Mouse (Mus musculus) hindbrain, embryonic 16.5 days (tissue): ENCODE measurements around the gene Ndufs3. TPM values are rescaled to one million over a fixed set of nuclear protein-coding genes. Genes with fewer than 3 reads are reported as not detected.

Source experiments
- ATAC-seq: fragments of 200-750 bp; cut with Nextera tagmentation; 2 replicates; pipeline ENCODE4 v1.8.0; 2017; ENCODE audit warnings: moderate TSS enrichment, moderate library complexity
- H3K27ac ChIP-seq: fragments of 300-500 bp; sonication (generic); 2 replicates; pipeline ENCODE4 v1.5.1; 2014; ENCODE audit warnings: low read depth, mild to moderate bottlenecking, control low read depth, low read length, moderate library complexity
- H3K27me3 ChIP-seq: fragments of 300-500 bp; sonication (generic); replicated peaks from 2 replicates; pipeline ENCODE4 v1.6.1; 2014; ENCODE audit warnings: low read length; ENCODE audit not compliant: control insufficient read depth, insufficient read depth
- H3K36me3 ChIP-seq: fragments of 300-500 bp; sonication (generic); 2 replicates; pipeline ENCODE4 v1.6.1; 2014; ENCODE audit warnings: mild to moderate bottlenecking, low read length, moderate library complexity, mixed read lengths; ENCODE audit not compliant: control insufficient read depth, insufficient read depth
- H3K4me1 ChIP-seq: fragments of 300-500 bp; sonication (generic); 2 replicates; pipeline ENCODE4 v1.6.1; 2014; ENCODE audit warnings: low read depth, low read length; ENCODE audit not compliant: control insufficient read depth, insufficient read depth
- H3K4me2 ChIP-seq: fragments of 300-500 bp; sonication (generic); 2 replicates; pipeline ENCODE4 v1.6.1; 2014; ENCODE audit warnings: mild to moderate bottlenecking, low read length, control low read depth, moderate library complexity
- H3K4me3 ChIP-seq: fragments of 300-500 bp; sonication (generic); 2 replicates; pipeline ENCODE4 v1.5.1; 2014; ENCODE audit warnings: mild to moderate bottlenecking, low read length, control low read depth, moderate library complexity
- H3K9ac ChIP-seq: fragments of 300-500 bp; sonication (generic); 2 replicates; pipeline ENCODE4 v1.6.1; 2014; ENCODE audit warnings: low read depth, mild to moderate bottlenecking, control low read depth, low read length, moderate library complexity
- H3K9me3 ChIP-seq: fragments of 300-500 bp; sonication (generic); 2 replicates; pipeline ENCODE4 v1.6.1; 2014; ENCODE audit warnings: mild to moderate bottlenecking, low read length, moderate library complexity; ENCODE audit not compliant: control insufficient read depth
- WGBS: fragments of 180-500 bp; shearing (Covaris S2); extraction: QIAGEN DNeasy Blood & Tissue Kit; methylation state at CpG from one replicate; pipeline ENCODE4 v1.1.7; 2014; 5-methylcytosine and 5-hydroxymethylcytosine counted together
- polyA plus RNA-seq: library from polyadenylated mRNA; unstranded; fragments of >200 nt; fragmentation: Nextera tagmentation; extraction: Ambion mirVana; gene quantifications from 2 replicates; pipeline ENCODE4 v1.2.1, GENCODE M21; 2015

Ndufs3 gene
- polyA plus RNA-seq, 1 experiment from 2014 or later: 244 TPM

- peak overlapping the region; percentile 54 for H3K4me2 ChIP-seq
- H3K4me3 ChIP-seq: peak overlapping the region; percentile 49
- no peaks in the 10 kb centered on the region for H3K36me3 ChIP-seq
- H3K27ac ChIP-seq: no peak overlapping the region
- H3K9me3 ChIP-seq: no peaks in the 10 kb centered on the region
- H3K27me3 ChIP-seq: 0 out of 2 replicates have a peak, but pooled peaks cover 2% of the 10 kb centered on the region
- ATAC-seq: no peak
- WGBS: 65% methylated on average over 5 of the region's 5 CpGs
- H3K4me1 ChIP-seq: peaks cover 31% of the 10 kb centered on the region
- peak overlapping the region; percentile 71 for H3K9ac ChIP-seq
Measured at GRCm38 (mm10) chr2:90887627-90888026, 17.0 kb downstream of the Ndufs3 start.

- H3K4me2 ChIP-seq: peak overlapping the region; percentile 54
- no peaks in the 10 kb centered on the region for H3K36me3 ChIP-seq
- H3K4me3 ChIP-seq: peak overlapping the region; percentile 49
- 0 out of 2 replicates have a peak, but pooled peaks cover 2% of the 10 kb centered on the region for H3K27me3 ChIP-seq
- ATAC-seq: no peak
- peak overlapping the region; percentile 85 for H3K27ac ChIP-seq
- H3K9ac ChIP-seq: peak overlapping the region; percentile 71
- H3K4me1 ChIP-seq: peaks cover 31% of the 10 kb centered on the region
- WGBS: 17% methylated on average over 6 of the region's 6 CpGs
- H3K9me3 ChIP-seq: no peaks in the 10 kb centered on the region
Measured at GRCm38 (mm10) chr2:90886436-90886835, 18.2 kb downstream of the Ndufs3 start.

- H3K4me1 ChIP-seq: peaks cover 28% of the 10 kb centered on the region
Measured at GRCm38 (mm10) chr2:90885218-90886041, 19.2 kb downstream of the Ndufs3 start, which contains the start of gene C1qtnf4. C1qtnf4 (plus strand) TSS chr2:90885860.

GRCm38 (mm10) chr2:90881824-90882223 is 22.8 kb downstream of the Ndufs3 start:
- Histone ChIP-seq H3K4me2 (no peak overlapping the region), H3K4me3 (no peak overlapping the region)
- WGBS: 75% methylated on average over 2 of the region's 2 CpGs

More at GRCm38 (mm10) chr2:90885218-90886041, 19.2 kb downstream of the Ndufs3 start, which contains the start of gene C1qtnf4:
- Histone ChIP-seq H3K4me3 (peak within 1 kb of the TSS; percentile 49), H3K9me3 (no peaks in the 10 kb centered on the region), H3K9ac (peak within 1 kb of the TSS; percentile 71), H3K4me2 (peak within 1 kb of the TSS; percentile 54), H3K36me3 (no peaks in the 10 kb centered on the region), H3K27ac (peak within 1 kb of the TSS; percentile 85), H3K27me3 (0 out of 2 replicates have a peak, but pooled peaks cover 2% of the 10 kb centered on the region)
- WGBS: under 1% methylated on average over 45 of the region's 45 CpGs
- peak; percentile 83 for ATAC-seq

GRCm38 (mm10) chr2:90880144-90880785 is 24.4 kb downstream of the Ndufs3 start:
- Histone ChIP-seq H3K27me3 (no peaks in the 10 kb centered on the region), H3K36me3 (no peaks in the 10 kb centered on the region), H3K27ac (no peak overlapping the region), H3K9ac (no peak overlapping the region), H3K4me3 (no peak overlapping the region), H3K9me3 (no peaks in the 10 kb centered on the region), H3K4me1 (peaks cover 14% of the 10 kb centered on the region), H3K4me2 (no peak overlapping the region)
- WGBS: 20% methylated on average over 6 of the region's 6 CpGs
- no peak for ATAC-seq

More at GRCm38 (mm10) chr2:90881824-90882223, 22.8 kb downstream of the Ndufs3 start:
- H3K27ac ChIP-seq: no peak overlapping the region
- H3K27me3 ChIP-seq: no peaks in the 10 kb centered on the region
- H3K36me3 ChIP-seq: no peaks in the 10 kb centered on the region
- ATAC-seq: no peak
- H3K9ac ChIP-seq: no peak overlapping the region
- H3K4me1 ChIP-seq: peaks cover 14% of the 10 kb centered on the region
- H3K9me3 ChIP-seq: no peaks in the 10 kb centered on the region

GRCm38 (mm10) chr2:90879419-90879818 is 25.2 kb downstream of the Ndufs3 start:
- Histone ChIP-seq H3K4me3 (no peak overlapping the region), H3K27ac (no peak overlapping the region), H3K4me1 (peaks cover 10% of the 10 kb centered on the region), H3K36me3 (no peaks in the 10 kb centered on the region), H3K4me2 (no peak overlapping the region), H3K9ac (no peak overlapping the region), H3K9me3 (no peaks in the 10 kb centered on the region), H3K27me3 (no peaks in the 10 kb centered on the region)
- ATAC-seq: no peak

GRCm38 (mm10) chr2:90877584-90878259 is 26.9 kb downstream of the Ndufs3 start:
- Histone ChIP-seq H3K9ac (no peak overlapping the region), H3K27me3 (no peaks in the 10 kb centered on the region), H3K4me1 (peaks cover 7% of the 10 kb centered on the region), H3K27ac (no peak overlapping the region), H3K4me2 (no peak overlapping the region), H3K4me3 (no peak overlapping the region), H3K9me3 (no peaks in the 10 kb centered on the region), H3K36me3 (no peaks in the 10 kb centered on the region)
- no peak for ATAC-seq
- WGBS: 79% methylated on average over 4 of the region's 5 CpGs

- H3K4me1 ChIP-seq: peaks cover 3% of the 10 kb centered on the region; the same call in 1 of the 2 replicates
- WGBS: 67% methylated on average over 2 of the region's 2 CpGs
- H3K4me3 ChIP-seq: no peak overlapping the region
- H3K27me3 ChIP-seq: no peaks in the 10 kb centered on the region
- no peak overlapping the region for H3K27ac ChIP-seq
- no peak overlapping the region for H3K9ac ChIP-seq
- no peaks in the 10 kb centered on the region for H3K9me3 ChIP-seq
- H3K4me2 ChIP-seq: no peak overlapping the region
- no peaks in the 10 kb centered on the region for H3K36me3 ChIP-seq
- no peak for ATAC-seq
Measured at GRCm38 (mm10) chr2:90875239-90875638, 29.4 kb downstream of the Ndufs3 start.

GRCm38 (mm10) chr2:90874025-90874424 is 30.6 kb downstream of the Ndufs3 start:
- Histone ChIP-seq H3K9me3 (no peaks in the 10 kb centered on the region), H3K4me1 (no peaks in the 10 kb centered on the region), H3K27ac (no peak overlapping the region), H3K27me3 (no peaks in the 10 kb centered on the region), H3K4me2 (no peak overlapping the region), H3K9ac (no peak overlapping the region), H3K36me3 (no peaks in the 10 kb centered on the region), H3K4me3 (no peak overlapping the region)
- no peak for ATAC-seq
- 88% methylated on average over 1 of the region's 1 CpGs for WGBS
